Mouse (Mus musculus) spleen, postnatal 10 days (tissue): ENCODE data around the gene Xab2.
"Not testable (repeated sequence)": the region's sequence is repeated elsewhere in the genome, so short reads cannot be mapped to it uniquely, and the experiment has no call there.

Source experiments
- DNase-seq, 2 experiments: peaks; one replicate each; pipeline ENCODE4 v3.0.0; 2021 to 2022; ENCODE audit warnings: low spot score in 2 of 2

Xab2 gene

DNA sequence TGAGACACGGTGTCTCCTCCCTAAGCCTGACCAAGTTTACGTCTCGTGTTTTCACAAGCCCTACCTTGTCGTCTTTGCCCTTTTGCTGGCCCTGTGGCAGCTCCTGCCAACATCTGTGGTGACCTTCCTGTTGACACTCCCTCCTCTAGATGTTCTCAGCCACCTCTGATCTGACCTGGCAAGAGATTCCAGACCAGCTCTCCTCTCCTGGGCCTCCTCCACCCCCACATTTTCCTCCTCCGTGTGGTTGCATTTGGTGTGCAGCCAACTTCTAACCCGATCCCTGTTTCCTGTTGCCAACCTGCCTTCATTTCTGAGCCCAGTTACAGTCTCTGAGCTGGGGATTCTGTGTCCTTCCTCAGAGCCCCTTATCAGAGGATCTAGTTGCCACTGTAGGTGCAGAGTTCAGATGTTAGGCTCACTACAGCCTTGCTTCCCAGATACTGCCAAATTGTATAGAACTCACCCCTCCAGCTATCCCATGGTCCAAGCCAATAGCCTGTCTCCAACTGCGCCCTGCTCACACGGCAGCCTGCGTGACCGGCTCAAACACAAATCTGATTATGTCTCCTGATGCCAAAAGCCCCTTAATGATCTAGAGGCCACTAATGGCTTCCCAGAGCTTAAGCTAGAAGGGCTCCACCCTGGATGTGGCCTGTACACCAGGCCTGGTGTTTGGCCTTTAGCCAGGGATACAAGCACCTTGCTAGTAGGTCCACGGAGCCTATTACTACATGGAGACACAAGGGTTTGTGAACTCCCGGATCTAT lies 11.9 kb downstream of the Xab2 start:
- DNase-seq: no peak

DNA sequence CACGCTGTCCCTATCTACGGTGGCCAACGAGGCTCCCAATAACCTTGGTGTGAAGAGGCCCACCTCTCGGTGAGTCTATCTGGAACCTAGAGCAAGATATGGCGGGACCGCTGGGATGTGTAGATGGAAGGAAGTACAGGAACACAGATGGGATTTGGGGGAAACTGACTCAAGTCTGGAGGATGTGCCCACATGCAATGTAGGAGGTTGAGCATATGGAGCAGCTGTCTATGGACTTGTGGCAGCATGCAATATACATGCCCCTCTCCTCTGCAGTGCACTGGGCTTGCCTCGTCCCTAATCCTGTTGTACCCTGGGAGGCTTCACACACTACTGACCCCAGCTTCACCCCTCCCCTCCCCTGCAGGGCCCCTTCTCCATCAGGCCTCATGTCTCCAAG lies 13.3 kb downstream of the Xab2 start:
- no peak for DNase-seq

DNA sequence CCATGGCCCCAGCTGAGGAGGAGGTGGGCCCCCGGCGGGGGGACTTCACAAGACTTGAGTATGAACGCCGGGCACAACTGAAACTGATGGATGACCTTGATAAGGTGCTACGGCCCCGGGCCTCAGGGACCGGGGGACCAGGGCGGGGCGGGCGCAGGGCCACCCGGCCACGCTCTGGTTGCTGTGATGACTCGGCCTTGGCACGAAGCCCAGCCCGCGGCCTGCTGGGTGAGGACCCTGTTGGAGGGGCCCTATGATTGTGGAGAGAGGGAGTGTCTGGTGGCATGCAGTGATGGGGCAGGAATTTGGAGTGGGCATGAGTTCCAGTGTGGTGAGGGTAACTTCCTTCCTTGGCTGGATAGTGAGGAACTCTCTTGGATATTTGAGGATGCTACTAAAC lies 14.5 kb downstream of the Xab2 start:
- DNase-seq: no peak

DNA sequence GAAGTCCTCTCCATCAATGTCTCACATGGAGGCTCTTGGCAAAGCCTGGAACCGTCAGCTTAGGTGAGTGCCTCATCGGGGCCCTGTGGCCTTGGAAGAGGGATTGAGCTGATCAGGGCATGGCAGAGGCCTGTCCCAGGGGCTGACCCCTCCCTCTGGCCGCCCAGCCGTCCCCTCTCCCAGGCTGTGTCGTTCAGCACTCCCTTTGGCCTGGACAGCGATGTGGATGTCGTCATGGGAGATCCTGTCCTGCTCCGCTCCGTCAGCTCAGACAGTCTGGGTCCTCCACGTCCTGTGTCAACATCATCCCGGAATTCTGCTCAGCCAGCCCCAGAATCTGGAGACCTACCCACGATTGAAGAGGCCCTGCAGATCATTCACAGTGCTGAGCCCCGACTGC lies 17.7 kb downstream of the Xab2 start:
- DNase-seq: no peak

DNA sequence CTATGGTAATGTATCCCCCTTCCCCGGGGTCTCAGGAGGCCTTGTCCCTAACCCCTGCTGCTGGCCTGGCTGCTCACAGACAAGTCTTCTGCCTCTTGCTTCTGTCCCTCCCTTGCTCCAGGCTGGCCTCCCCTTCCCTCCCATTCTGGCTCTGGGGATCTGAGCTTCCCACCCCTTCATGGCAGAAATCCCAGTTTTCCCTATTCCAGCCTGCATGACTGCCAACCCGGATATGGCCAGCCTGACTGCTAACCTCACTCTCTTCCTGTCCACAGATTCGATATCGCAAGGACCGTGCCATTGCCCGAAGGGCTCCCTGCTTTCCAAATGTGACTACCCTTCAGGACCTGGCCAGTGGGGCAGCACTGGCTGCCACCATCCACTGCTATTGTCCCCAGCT lies 20.7 kb downstream of the Xab2 start:
- DNase-seq: no peak

DNA sequence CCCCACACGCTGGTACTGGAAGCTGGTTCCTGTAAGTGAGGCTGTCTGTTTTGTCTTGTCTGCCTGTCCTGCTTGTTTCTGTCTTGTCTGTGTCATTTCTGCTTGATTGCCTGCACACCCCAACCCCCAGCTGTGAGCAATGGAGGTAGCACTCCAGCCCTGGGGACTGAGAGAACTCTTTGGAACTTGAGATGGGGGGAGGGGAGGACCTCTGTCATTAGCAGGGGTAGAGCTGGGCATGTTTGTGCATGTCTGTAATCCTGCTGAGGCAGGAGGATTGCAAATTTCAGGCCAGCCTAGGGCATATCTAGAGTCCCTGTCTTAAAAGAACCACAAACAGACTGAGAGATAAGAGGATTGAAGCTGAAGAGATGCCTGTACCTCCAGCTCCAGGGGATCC lies 21.9 kb downstream of the Xab2 start:
- DNase-seq: no peak

DNA sequence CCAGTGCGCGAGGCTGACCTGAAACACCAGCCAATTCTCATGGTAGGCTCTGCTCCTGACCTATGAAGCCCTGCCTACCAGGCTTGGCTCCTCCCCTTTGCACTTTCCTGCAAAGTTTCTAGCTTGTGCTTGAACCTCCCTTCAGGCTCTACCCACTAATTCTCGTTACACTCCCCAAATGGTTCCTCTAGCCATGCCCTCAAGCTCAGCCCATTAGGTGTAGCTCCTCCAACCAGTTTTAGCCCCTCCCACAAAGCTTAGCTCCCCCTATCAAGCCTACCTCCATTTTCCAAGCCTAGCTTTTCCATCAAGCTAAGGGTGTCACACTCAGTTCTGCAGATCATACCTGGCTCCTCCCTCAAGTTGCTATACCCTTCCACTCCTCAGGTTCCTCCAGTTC lies 23.1 kb downstream of the Xab2 start:
- DNase-seq: no peak

DNA sequence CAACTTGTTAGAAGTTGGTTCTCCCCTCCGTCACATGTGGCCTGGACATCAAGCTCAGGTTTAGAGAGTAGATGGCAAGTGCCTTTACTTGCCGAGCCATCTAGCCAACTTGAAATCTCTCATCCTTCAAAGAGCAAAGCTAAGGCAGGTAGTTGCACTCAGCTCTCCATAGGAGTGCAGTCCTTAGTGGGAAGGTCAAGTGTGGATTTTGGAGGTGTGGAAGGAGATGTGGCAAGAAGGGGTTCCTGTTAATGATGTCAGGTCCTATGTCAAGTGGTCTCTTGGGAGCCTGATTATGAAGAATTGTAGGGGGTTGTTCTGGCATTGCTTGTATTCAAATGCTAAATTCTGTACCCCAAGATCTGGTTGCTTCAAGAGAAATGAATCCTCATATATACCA lies 26.6 kb downstream of the Xab2 start:
- no peak for DNase-seq

DNA sequence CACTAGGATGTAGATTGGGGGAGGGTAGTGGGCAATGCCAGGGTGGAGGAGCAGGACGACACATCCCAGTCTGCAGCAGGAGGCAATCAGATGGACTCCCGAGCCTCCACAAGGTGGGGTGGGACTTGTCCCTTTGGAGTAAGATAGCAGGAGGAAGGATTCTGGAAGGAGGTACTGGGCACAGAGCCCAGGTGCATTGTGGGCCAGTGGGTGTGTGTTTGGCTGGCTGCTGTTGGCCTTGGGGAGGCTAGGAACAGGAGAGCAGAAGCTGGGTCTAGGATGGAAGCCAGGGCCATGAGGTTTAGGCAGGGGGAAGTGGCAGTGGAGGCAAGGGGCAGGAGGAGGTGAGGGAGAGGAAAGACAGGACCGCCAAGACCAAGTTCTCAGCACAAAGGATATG lies 27.6 kb downstream of the Xab2 start:
- DNase-seq: no peak

DNA sequence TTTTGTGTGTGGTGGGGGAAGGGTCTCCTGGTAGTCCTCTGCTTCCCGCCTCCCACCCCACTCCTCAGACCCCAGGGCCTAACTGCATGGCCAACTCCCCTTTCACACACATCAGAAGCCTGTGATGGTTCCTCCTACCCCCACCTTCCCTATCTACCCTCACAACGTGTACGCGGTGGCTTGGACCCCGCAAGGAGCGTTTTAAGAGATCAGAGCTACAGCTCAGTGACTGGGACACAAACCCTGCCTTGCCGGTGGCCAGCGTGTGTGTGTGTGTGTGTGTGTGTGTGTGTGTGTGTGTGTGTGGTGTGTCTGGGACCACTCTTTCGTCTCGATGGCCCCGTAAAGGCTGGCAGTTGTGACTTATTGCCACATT lies 32.9 kb downstream of the Xab2 start:
- no peak for DNase-seq

DNA sequence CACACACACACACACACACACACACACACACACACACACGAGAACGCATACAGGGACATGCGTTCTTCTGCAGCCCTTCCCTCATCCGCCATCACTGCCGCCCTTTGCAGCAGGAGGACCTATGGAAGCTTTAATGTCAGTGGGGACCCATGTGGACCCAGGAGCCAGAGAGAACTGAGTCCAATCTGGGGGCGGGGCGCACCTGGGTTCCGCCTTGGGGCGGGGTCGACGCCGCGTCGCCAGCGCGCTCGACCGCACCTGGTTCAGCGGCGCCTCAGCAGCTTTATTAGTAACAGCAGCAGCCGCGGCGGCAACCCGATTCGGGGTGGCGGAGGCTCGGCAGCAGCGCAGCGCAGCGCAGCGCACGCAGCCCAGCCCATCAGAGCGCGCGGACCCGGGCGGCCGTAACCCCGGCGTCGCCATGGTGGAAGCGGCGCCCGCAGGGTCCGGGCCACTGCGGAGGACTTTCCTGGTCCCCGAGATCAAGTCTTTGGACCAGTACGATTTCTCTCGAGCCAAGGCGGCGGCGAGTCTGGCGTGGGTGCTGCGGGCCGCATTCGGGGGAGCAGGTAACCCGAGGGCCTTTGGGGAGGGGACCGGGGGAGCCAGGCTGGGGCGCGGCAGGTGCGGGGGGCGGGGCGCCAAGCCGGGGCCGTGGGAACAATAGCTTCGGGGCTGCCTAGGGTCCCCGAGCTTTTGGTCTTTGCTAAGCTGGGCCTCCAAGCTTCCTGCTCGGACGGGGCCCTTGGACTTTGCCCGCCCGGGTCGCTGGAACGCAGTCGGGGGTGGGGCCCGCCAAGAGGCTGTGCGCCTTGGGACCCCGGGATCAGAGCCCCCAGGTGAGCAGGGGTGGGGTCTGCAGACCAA lies 33.5 kb downstream of the Xab2 start:
- peak in 1 of 2 experiments; percentile 51 for DNase-seq

DNA sequence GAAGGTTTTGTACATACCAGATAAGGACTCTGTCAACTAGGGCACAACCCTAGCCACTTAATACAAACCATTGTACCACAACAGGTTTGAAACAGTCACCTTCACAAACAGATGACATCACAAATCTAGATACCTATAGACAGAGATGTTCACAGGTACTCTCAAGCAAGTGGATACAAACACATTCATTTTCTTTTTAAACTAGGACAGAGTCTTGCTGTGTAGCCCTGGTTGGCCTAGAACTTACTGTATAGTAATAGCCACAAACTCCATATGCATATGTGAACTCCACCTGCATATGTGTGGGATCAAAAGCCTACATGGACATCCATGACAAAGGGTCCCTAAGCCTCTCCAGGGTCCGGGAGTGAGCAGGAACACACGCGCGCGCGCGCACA lies 34.1 kb downstream of the Xab2 start, which contains the start of gene Camsap3:
Camsap3 (plus strand) TSS at position 301 of the 398 bp plus-strand sequence.
- no peak for DNase-seq

DNA sequence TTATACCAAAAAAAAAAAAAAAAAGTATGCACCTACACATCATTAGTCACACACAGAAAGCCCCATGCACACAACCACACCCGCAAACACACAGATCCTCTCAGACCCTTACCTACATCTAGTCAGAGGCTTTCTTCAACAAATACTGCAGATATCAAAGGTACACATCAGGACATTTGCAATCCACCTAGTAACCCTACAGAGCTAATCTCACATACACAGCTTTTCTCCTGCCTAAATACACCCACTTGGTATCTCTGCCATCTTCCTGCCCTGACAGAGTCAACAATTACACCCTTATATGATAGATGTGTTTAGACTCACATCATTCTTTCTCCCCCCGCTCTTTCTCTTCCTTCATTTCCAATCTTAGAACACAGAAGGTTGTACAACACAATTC lies 34.7 kb downstream of the Xab2 start:
- DNase-seq: no peak

DNA sequence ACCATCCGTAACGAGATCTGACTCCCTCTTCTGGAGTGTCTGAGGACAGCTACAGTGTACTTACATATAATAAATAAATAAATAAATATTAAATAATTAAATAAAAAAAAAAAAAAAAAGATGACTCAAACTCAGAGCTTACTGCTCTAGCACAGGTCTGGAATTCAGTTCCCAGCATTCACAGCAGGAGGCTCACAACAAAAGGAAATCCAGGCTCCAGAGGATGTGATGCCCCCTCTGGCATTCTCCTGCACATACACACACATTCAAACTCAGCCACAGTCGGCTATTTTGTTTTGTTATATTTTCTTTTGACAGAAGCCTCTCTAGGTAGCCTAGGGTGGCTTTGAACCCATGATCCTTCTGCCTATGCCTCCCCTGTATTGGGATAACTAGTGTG lies 39.2 kb downstream of the Xab2 start:
- not testable (repeated sequence) for DNase-seq

DNA sequence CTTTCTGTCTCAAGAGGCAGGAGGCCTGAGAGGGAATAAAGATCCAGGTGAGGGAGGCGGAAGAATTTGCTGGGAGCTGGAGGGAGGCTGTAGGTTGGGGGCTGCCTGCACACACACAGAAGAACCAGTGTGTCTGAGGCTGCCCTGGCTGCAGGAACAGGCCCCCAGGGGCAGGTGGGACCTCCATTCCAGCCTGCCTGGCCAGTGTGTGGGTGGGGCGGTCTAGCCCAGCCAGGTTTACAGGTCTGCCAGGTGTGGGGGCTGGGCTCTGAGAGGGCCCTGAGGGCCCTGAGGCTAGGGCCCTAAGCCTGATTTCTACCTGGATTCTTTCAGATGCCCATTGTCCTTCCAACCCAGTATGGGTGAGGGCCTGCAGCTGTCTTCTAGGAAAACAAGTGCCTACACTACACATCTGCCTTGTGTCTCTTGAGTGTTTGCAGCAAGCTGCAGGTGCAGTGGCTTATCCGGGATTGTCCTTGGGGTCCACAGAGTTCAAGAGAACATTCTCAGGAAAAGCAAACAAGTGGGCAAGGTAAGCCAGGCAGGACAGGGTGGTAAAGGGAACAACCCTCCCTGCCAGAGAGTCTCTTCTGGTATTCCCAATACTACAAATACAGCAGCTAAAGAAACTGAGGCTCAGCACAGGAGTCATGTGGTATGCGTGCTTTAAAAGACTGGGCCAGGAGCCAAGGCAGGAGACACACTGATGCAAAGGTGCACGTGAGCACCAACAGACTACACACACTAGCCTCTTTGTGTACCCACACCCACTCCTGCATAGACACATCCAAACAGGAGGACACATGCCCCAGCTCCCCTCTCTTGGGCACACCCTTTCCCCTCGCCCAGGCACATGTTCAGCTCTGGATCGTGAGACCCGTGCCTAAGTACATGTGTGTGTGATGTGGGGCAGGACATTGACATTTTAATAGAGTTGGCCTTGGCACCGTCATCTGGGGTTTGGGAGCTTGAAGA lies 41.4 kb downstream of the Xab2 start:
- DNase-seq: no peak

DNA sequence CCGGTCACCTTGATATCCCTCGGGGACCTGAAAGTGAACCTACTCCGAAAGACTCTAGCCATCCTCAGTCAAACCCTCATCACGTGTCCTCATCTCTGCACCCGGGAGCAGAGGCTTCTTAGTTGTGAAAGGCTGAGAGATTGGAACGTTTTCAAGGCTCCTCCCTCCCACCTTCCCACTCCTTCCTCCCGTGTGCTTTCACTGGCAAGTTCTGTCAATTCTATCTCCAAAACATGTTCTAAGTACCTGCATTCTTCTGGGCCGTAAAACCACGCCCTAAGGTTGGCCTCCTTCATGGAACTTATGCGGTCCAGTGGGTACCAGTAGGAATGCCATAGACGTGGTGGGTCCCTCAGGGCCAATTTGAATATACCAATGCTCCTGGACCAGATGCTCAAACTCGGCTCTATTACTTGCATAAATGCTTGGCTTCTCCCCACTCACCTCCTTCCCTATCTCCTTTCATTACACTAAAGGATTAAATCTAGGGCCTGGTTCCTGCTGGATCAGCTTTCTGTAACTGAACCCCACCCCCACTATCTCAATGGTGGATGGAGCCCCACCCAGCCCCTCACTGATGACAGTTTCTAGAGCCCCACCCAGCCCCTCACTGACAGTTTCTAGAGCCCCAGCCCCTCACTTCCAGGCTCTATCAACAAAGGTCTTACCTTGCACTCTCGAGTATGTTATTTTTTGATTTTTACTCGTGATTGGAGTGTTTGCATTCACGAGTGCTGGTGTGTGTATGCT lies 44.7 kb downstream of the Xab2 start:
- no peak for DNase-seq

DNA sequence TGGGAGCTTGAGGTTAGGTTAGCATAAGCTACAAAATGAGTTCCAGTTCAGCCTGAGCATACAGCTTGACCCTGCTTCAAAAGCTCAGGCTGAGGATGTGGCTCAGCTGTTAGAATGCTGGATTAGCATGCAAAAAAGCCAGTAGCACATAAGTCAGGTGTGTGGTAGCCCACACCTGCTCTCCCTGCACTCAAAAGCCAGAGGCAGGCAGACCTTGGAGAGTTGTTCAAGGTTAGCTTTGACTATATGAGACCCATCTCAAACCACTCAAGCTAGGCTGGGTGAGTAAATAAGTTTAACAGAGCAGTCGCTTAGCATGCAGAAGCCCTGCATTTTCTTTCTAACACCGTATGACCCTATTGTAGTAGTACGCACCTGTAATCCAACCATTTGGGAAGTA lies 46.6 kb downstream of the Xab2 start:
- no peak for DNase-seq

DNA sequence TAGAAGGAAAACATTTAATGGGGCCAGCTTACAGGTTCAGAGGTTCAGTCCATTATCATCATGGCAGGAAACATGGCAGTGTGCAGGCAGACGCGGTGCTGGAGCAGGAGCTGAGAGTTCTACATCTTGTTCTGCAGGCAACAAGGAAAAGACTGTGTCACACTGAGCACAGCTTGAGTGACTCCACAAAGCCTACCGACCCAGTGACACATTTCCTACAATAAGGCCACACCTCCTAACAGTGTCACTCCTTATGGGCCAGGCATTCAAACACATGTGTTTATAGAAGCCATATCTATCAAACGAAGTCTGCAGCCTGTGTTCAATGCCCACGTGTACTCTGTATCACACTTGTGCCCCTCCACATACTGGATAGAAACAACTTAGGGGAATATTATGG lies 51.3 kb downstream of the Xab2 start:
- no peak for DNase-seq

DNA sequence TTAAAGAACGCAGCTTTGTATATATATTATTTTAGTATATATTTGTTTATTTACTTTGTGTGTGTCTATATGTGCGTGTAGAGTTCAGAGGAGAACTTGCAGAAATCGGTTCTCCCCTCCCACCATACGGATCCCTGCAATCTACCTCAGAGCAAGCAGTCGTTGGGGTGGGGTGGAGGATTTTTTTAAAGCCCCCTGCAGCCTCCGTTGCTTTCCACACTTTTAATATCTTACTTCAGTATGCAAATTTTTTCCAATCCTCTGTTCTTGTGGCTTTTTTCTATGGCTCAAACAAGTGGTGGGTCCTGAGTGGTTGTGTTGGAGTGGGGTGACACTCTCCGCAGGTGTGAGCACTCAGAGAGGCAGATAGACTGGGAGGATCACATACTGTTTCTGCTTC lies 52.7 kb downstream of the Xab2 start:
- DNase-seq: no peak

DNA sequence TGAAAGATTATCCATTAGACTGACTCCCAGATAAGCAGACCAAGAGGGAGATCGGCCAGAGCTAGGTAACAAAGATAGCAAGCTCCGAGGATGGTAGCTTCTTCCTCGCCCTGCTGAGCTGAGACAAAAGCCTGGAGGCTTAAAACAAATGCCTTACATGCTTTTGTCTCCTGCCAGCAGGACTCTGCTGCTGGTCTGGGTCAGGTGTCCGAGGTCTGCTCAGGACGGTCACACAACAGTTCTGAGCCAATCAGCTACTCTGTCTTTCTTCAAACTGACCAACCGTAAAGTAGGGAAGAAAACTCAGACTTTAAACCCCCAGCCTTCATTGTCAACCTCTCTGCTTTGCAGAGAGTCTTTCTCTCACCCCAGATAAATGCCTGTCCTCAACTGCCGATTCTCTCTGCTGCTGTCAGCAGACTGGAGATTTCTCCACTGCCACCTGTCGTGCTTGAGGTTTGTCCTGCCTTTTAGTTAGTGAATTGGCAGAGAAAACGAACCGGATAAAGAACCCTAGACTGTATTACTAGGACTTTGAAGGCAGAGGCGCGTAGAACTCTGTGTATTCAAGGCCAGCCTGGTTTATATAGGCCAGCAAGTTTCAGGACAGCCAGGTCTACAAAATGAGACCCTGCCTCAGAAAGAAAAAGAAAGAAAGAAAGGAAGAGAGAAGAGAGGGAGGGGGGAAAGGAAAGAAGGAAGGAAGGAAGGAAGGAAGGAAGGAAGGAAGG lies 53.3 kb downstream of the Xab2 start, which contains the start of gene C330021F23Rik:
C330021F23Rik (plus strand) TSS at position 350 of the 731 bp plus-strand sequence.
- no peak for DNase-seq
